Mouse (Mus musculus): Measurements from ENCODE around the gene Vdr.

The Vdr gene

DNA sequence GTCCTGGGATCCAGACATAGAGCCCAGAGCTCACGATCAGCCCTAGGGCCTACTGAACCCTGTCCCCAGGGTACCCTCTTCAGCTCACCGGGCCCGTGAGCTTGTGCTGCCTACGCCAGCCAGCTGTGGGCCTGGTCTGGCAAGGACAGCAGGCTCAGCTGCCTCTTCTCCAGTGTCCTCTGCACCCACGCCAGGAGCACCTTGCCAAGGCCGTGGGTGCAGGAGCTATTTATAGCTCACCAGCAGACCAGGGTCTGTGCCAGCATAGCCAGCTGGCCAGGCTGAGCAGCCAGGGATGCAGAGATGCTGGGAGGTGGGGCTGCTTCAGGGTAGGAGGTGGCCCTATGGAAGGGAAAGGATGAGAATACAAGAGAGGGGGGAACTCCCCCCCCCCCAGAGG lies 98.3 kb downstream of the Vdr start:
- DNase-seq (ENCODE audit: low read depth, low spot score) = no peak

DNA sequence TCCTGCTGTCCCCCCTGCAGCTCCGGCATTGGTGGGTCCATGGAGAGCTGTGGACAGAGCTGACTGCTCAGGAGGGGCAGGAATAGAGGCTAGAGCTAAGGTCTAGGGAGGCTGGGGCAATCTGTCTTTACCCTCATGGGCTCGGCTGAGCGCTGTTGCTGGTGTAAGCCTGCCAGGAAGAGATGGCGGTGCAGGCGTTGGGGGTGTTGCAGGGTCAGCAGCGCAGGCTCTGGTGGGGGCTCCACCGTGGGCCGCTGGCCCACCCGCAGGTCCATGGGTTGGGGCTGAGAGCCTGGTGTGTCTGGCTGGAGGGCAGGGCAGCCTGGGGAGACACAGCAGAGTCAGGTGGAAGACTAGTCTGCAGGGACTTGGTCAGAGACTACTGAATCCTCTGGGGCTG lies 99.1 kb downstream of the Vdr start:
- no peak for DNase-seq (ENCODE audit: low read depth, low spot score)

GRCm38 (mm10) chr15:97810399-97810798 lies 100.0 kb downstream of the Vdr start:
- DNase-seq (ENCODE audit: low read depth, low spot score) = no peak

GRCm38 (mm10) chr15:97809942-97810341 lies 100.5 kb downstream of the Vdr start:
- no peak for DNase-seq (ENCODE audit: low read depth, low spot score)

DNA sequence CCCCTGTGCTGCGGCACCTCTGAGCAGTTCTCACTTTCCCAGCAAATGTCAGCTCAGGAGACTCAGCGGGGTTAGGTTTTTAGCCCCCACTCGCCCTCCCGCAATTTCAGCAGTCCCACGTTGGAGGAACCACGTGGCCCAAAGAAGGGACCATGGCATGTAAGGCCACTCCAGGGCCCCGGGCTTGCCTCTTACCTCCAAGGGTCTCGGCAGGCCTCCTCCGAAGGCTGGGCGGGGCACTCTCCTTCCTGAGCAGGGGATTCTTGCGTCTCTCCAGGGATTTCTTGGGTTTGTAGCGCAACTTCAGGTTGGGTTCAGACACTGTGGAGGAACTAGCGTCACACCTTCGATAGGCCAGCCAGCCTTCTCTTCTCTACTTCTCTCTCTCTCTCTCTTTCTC lies 101.2 kb downstream of the Vdr start:
- DNase-seq (ENCODE audit: low read depth, low spot score) = no peak

DNA sequence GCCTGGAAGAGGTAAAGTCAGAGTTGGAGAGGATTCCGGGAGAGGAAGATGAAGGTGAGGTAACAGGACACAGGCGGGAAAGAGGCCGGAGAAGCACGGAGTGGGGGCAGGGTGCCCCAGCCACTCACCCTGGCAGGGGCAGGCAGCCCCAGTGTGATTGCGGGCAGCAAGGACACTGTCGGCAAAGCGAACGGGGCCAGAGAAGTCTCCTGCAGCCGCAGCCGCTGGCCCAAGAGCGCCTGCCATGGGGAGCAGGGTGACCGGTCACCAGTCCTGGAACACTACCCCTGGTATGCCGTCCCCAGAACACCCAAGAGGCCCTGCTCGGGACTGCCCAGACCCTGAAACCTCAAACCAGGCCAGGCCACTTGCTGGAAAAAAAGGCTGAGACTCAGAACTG lies 101.9 kb downstream of the Vdr start:
- no peak for DNase-seq (ENCODE audit: low read depth, low spot score)

GRCm38 (mm10) chr15:97807867-97808266 lies 102.6 kb downstream of the Vdr start:
- no peak for DNase-seq (ENCODE audit: low read depth, low spot score)
